Mouse (Mus musculus) stomach, postnatal 0 days (tissue): ENCODE results near the gene Atad2b. TPM values are rescaled to one million over a fixed set of nuclear protein-coding genes. Genes with fewer than 3 reads are reported as not detected.
A peak's percentile ranks its signal among the peaks of the same experiment; 100 is the strongest.

ENCODE experiments used
- ATAC-seq: fragments of 200-750 bp; cut with Nextera tagmentation; 2 replicates; pipeline ENCODE4 v1.8.0; 2017; ENCODE audit not compliant: low FRiP score, low TSS enrichment
- DNase-seq: peaks from one replicate; pipeline ENCODE4 v3.0.0-alpha.2; 2016; ENCODE audit warnings: low spot score
- H3K27ac ChIP-seq: fragments of 300-500 bp; sonication (generic); replicated peaks from 2 replicates; pipeline ENCODE4 v1.5.1; 2014; ENCODE audit warnings: mild to moderate bottlenecking, control low read depth
- H3K27me3 ChIP-seq: fragments of 300-500 bp; sonication (generic); 2 replicates; pipeline ENCODE4 v1.6.1; 2014; ENCODE audit warnings: low read length; ENCODE audit not compliant: control insufficient read depth, insufficient read depth
- H3K36me3 ChIP-seq: fragments of 300-500 bp; sonication (generic); 2 replicates; pipeline ENCODE4 v1.6.1; 2014; ENCODE audit warnings: low read length, mixed read lengths; ENCODE audit not compliant: control insufficient read depth, insufficient read depth
- H3K4me1 ChIP-seq: fragments of 300-500 bp; sonication (generic); replicated peaks from 2 replicates; pipeline ENCODE4 v1.6.1; 2014; ENCODE audit warnings: antibody characterized with exemption; ENCODE audit not compliant: control insufficient read depth, insufficient read depth
- H3K4me2 ChIP-seq: fragments of 300-500 bp; sonication (generic); replicated peaks from 2 replicates; pipeline ENCODE4 v1.6.1; 2014; ENCODE audit warnings: low read depth, mild to moderate bottlenecking, control low read depth, moderate library complexity
- H3K4me3 ChIP-seq: fragments of 300-500 bp; sonication (generic); 2 replicates; pipeline ENCODE4 v1.5.1; 2014; ENCODE audit warnings: low read depth, low read length, control low read depth
- H3K9ac ChIP-seq: fragments of 300-500 bp; sonication (generic); 2 replicates; pipeline ENCODE4 v1.6.1; 2014; ENCODE audit warnings: mild to moderate bottlenecking, low read length, control low read depth, mixed read lengths
- H3K9me3 ChIP-seq: fragments of 300-500 bp; sonication (generic); 2 replicates; pipeline ENCODE4 v1.6.1; 2016; ENCODE audit warnings: low read length; ENCODE audit not compliant: control insufficient read depth
- CTCF ChIP-seq: IDR thresholded peaks from 2 replicates; pipeline ENCODE4 v1.5.1; 2016; ENCODE audit warnings: antibody characterized with exemption, low read depth, mild to moderate bottlenecking, moderate library complexity
- EP300 ChIP-seq: optimal IDR thresholded peaks from 2 replicates; pipeline ENCODE3; 2016; ENCODE audit warnings: antibody characterized with exemption
- WGBS: fragments of 180-500 bp; shearing (Covaris S2); extraction: QIAGEN DNeasy Blood & Tissue Kit; methylation state at CpG from one replicate; pipeline ENCODE4 v1.1.7; 2014; 5-methylcytosine and 5-hydroxymethylcytosine counted together
- polyA plus RNA-seq: library from polyadenylated mRNA; unstranded; fragments of >200 nt; fragmentation: Nextera tagmentation; extraction: Ambion mirVana; gene quantifications from 2 replicates; pipeline ENCODE4 v1.2.1, GENCODE M21; 2015

The Atad2b gene
- polyA plus RNA-seq, 1 experiment from 2014 or later: 4.6 TPM

- WGBS: under 1% methylated on average over 48 of the region's 48 CpGs
- H3K27ac ChIP-seq: peak overlapping the region; percentile 99
- DNase-seq (peak; percentile 60), ATAC-seq (peak; percentile 47)
- H3K36me3 ChIP-seq: no peaks in the 10 kb centered on the region
- no peaks in the 10 kb centered on the region for H3K27me3 ChIP-seq
- peak overlapping the region; percentile 100 for H3K4me3 ChIP-seq
- peak overlapping the region; percentile 73 for H3K4me2 ChIP-seq
- no peaks in the 10 kb centered on the region for H3K9me3 ChIP-seq
- H3K4me1 ChIP-seq: no peaks in the 10 kb centered on the region
- no peak for TF ChIP-seq EP300
- TF ChIP-seq CTCF: no peak
- peak overlapping the region; percentile 99 for H3K9ac ChIP-seq
Measured at GRCm38 (mm10) chr12:4917805-4918591, 845 bp downstream of the Atad2b start.

GRCm38 (mm10) chr12:4928197-4928596, 11.0 kb downstream of the Atad2b start:
- Histone ChIP-seq H3K9ac (no peak overlapping the region), H3K4me3 (no peak overlapping the region), H3K36me3 (no peaks in the 10 kb centered on the region), H3K4me2 (no peak overlapping the region), H3K27ac (no peak overlapping the region), H3K4me1 (no peaks in the 10 kb centered on the region), H3K9me3 (no peaks in the 10 kb centered on the region), H3K27me3 (no peaks in the 10 kb centered on the region)
- no peak for ATAC-seq
- DNase-seq: no peak
- TF ChIP-seq CTCF (no peak), EP300 (no peak)
- 45% methylated on average over 2 of the region's 2 CpGs for WGBS

GRCm38 (mm10) chr12:4930820-4931548, 13.8 kb downstream of the Atad2b start:
- 84% methylated on average over 3 of the region's 3 CpGs for WGBS
- ATAC-seq: no peak
- Histone ChIP-seq H3K27me3 (no peaks in the 10 kb centered on the region), H3K36me3 (no peaks in the 10 kb centered on the region), H3K4me1 (no peaks in the 10 kb centered on the region), H3K9me3 (no peaks in the 10 kb centered on the region), H3K27ac (no peak overlapping the region), H3K9ac (no peak overlapping the region), H3K4me2 (no peak overlapping the region), H3K4me3 (no peak overlapping the region)
- TF ChIP-seq CTCF: no peak
- no peak for TF ChIP-seq EP300
- DNase-seq: no peak

GRCm38 (mm10) chr12:4952272-4952671, 35.1 kb downstream of the Atad2b start:
- H3K27me3 ChIP-seq: no peaks in the 10 kb centered on the region
- DNase-seq: no peak
- H3K9me3 ChIP-seq: no peaks in the 10 kb centered on the region
- no peak overlapping the region for H3K9ac ChIP-seq
- WGBS: 95% methylated on average over 1 of the region's 1 CpGs
- no peaks in the 10 kb centered on the region for H3K4me1 ChIP-seq
- H3K4me2 ChIP-seq: no peak overlapping the region
- ATAC-seq: no peak
- H3K27ac ChIP-seq: no peak overlapping the region
- TF ChIP-seq EP300 (no peak), CTCF (no peak)
- H3K4me3 ChIP-seq: no peak overlapping the region
- H3K36me3 ChIP-seq: peaks cover 12% of the 10 kb centered on the region

GRCm38 (mm10) chr12:4953156-4953555, 36.0 kb downstream of the Atad2b start:
- ATAC-seq: no peak
- Histone ChIP-seq H3K9me3 (no peaks in the 10 kb centered on the region), H3K36me3 (peaks cover 12% of the 10 kb centered on the region), H3K4me3 (no peak overlapping the region), H3K27me3 (no peaks in the 10 kb centered on the region), H3K4me1 (no peaks in the 10 kb centered on the region), H3K4me2 (no peak overlapping the region), H3K27ac (no peak overlapping the region), H3K9ac (no peak overlapping the region)
- WGBS: 80% methylated on average over 4 of the region's 4 CpGs
- DNase-seq: no peak
- TF ChIP-seq CTCF (no peak), EP300 (no peak)

- WGBS: 25% methylated on average over 1 of the region's 1 CpGs
- H3K4me1 ChIP-seq: no peaks in the 10 kb centered on the region
- H3K9me3 ChIP-seq: no peaks in the 10 kb centered on the region
- peak; percentile 86 for TF ChIP-seq CTCF
- no peak for TF ChIP-seq EP300
- H3K36me3 ChIP-seq: 0 out of 2 replicates have a peak, but pooled peaks cover 3% of the 10 kb centered on the region
- H3K27ac ChIP-seq: no peak overlapping the region
- no peak overlapping the region for H3K4me3 ChIP-seq
- H3K9ac ChIP-seq: no peak overlapping the region
- DNase-seq (peak; percentile 67), ATAC-seq (no peak)
- H3K4me2 ChIP-seq: no peak overlapping the region
- no peaks in the 10 kb centered on the region for H3K27me3 ChIP-seq
Measured at GRCm38 (mm10) chr12:4972939-4973338, 55.8 kb downstream of the Atad2b start.
